Mouse (Mus musculus): ENCODE data around the gene Thap3.
"Not testable (repeated sequence)": the region's sequence is repeated elsewhere in the genome, so short reads cannot be mapped to it uniquely, and the experiment has no call there.

Gene Thap3

GRCm38 (mm10) chr4:151988342-151989109, at the start of gene Thap3:
Gene Thap3 (minus strand): TSS chr4:151988997.
- no peak for DNase-seq (ENCODE audit: low spot score)

- DNase-seq (ENCODE audit: low spot score): no peak
Observed at GRCm38 (mm10) chr4:152038225-152038984, 49.6 kb upstream of the Thap3 start, which contains the start of gene Tas1r1. Gene Tas1r1 (minus strand): TSS chr4:152038568.

- DNase-seq (ENCODE audit: low spot score): not testable (repeated sequence)
Observed at GRCm38 (mm10) chr4:152036464-152036863, 47.7 kb upstream of the Thap3 start.

- DNase-seq (ENCODE audit: low spot score): no peak
Observed at GRCm38 (mm10) chr4:152032922-152033321, 44.1 kb upstream of the Thap3 start.

GRCm38 (mm10) chr4:152029997-152030396, 41.2 kb upstream of the Thap3 start:
- DNase-seq (ENCODE audit: low spot score): no peak

GRCm38 (mm10) chr4:152029087-152029486, 40.3 kb upstream of the Thap3 start:
- DNase-seq (ENCODE audit: low spot score): no peak

GRCm38 (mm10) chr4:152028456-152028855, 39.7 kb upstream of the Thap3 start:
- DNase-seq (ENCODE audit: low spot score): no peak

GRCm38 (mm10) chr4:152027524-152027923, 38.7 kb upstream of the Thap3 start, which contains the start of gene Zbtb48:
Gene Zbtb48 (minus strand): TSS chr4:152027671.
- peak; percentile 77 for DNase-seq (ENCODE audit: low spot score)

- no peak for DNase-seq (ENCODE audit: low spot score)
Observed at GRCm38 (mm10) chr4:152026751-152027508, 38.1 kb upstream of the Thap3 start.

- DNase-seq (ENCODE audit: low spot score): no peak
Observed at GRCm38 (mm10) chr4:152024525-152024924, 35.7 kb upstream of the Thap3 start.

- DNase-seq (ENCODE audit: low spot score): no peak
Observed at GRCm38 (mm10) chr4:152022506-152022905, 33.7 kb upstream of the Thap3 start.

- DNase-seq (ENCODE audit: low spot score): no peak
Observed at GRCm38 (mm10) chr4:152021568-152022097, 32.8 kb upstream of the Thap3 start.

- no peak for DNase-seq (ENCODE audit: low spot score)
Observed at GRCm38 (mm10) chr4:152020024-152020423, 31.2 kb upstream of the Thap3 start.

- DNase-seq (ENCODE audit: low spot score): no peak
Observed at GRCm38 (mm10) chr4:152019073-152019472, 30.3 kb upstream of the Thap3 start.

GRCm38 (mm10) chr4:152013036-152013813, 24.4 kb upstream of the Thap3 start:
- no peak for DNase-seq (ENCODE audit: low spot score)

- DNase-seq (ENCODE audit: low spot score): no peak
Observed at GRCm38 (mm10) chr4:152012109-152012508, 23.3 kb upstream of the Thap3 start.

GRCm38 (mm10) chr4:152011171-152011760, 22.5 kb upstream of the Thap3 start:
- no peak for DNase-seq (ENCODE audit: low spot score)

GRCm38 (mm10) chr4:152010707-152011134, 21.9 kb upstream of the Thap3 start:
- no peak for DNase-seq (ENCODE audit: low spot score)

GRCm38 (mm10) chr4:152010091-152010706, 21.4 kb upstream of the Thap3 start:
- DNase-seq (ENCODE audit: low spot score): no peak

All from urinary bladder, postnatal 10 days (tissue).